Mouse (Mus musculus) heart, postnatal 0 days (tissue): ENCODE results near the gene Plcb4.

ENCODE experiments used
- CTCF ChIP-seq: IDR thresholded peaks from 2 replicates; pipeline ENCODE4 v1.5.1; 2016; ENCODE audit warnings: antibody characterized with exemption, control low read depth, low read depth
- EP300 ChIP-seq: IDR thresholded peaks from 2 replicates; pipeline ENCODE4 v1.6.1; 2016; ENCODE audit warnings: antibody characterized with exemption, low read depth

- no peak for TF ChIP-seq EP300
- TF ChIP-seq CTCF, result no peak
Measured at GRCm38 (mm10) chr2:135812701-135813246, 154.0 kb downstream of the Plcb4 start.
